Mouse (Mus musculus): ENCODE measurements at regions not wholly inside any gene's neighbourhood (a gene's known extent, or its start where the extent isn't known, plus 50 kb on each side); places are given as distances from the start of the nearest gene placed in this dataset.
"Not testable (repeated sequence)": the region's sequence is repeated elsewhere in the genome, so short reads cannot be mapped to it uniquely, and the experiment has no call there.

GRCm38 (mm10) chr17:13583475-13584233 lies 176.7 kb upstream of the Afdn start:
- H3K9me3 ChIP-seq = no peaks in the 10 kb centered on the region
- H3K27ac ChIP-seq = peak overlapping the region; percentile 54
- no peak overlapping the region for H3K4me2 ChIP-seq (replicated peaks)
- no peak overlapping the region for H3K9ac ChIP-seq (replicated peaks)
- no peaks in the 10 kb centered on the region for H3K36me3 ChIP-seq
- peaks cover 32% of the 10 kb centered on the region for H3K4me1 ChIP-seq (replicated peaks)
- no peak overlapping the region for H3K4me3 ChIP-seq (replicated peaks)
- peak; percentile 73 for ATAC-seq
- 48% methylated on average over 9 of the region's 9 CpGs for WGBS
- H3K27me3 ChIP-seq = no peaks in the 10 kb centered on the region

- H3K27me3 ChIP-seq = no peaks in the 10 kb centered on the region
Measured at GRCm38 (mm10) chr17:13584394-13584793, 175.9 kb upstream of the Afdn start.

GRCm38 (mm10) chr17:13590240-13590837 lies 170.0 kb upstream of the Afdn start:
- H3K4me1 ChIP-seq (replicated peaks); H3K4me3 ChIP-seq (replicated peaks); H3K9me3 ChIP-seq; H3K4me2 ChIP-seq (replicated peaks); H3K36me3 ChIP-seq; H3K9ac ChIP-seq (replicated peaks); H3K27ac ChIP-seq; ATAC-seq; H3K27me3 ChIP-seq: not testable (repeated sequence)
- WGBS = 76% methylated on average over 1 of the region's 1 CpGs

More at GRCm38 (mm10) chr17:13584394-13584793, 175.9 kb upstream of the Afdn start:
- Histone ChIP-seq H3K4me1 (replicated peaks) (peaks cover 32% of the 10 kb centered on the region), H3K36me3 (no peaks in the 10 kb centered on the region), H3K4me2 (replicated peaks) (no peak overlapping the region), H3K9me3 (no peaks in the 10 kb centered on the region), H3K4me3 (replicated peaks) (no peak overlapping the region), H3K9ac (replicated peaks) (no peak overlapping the region), H3K27ac (peak overlapping the region; percentile 54; the same call in 1 of the 2 replicates)
- 73% methylated on average over 4 of the region's 4 CpGs for WGBS
- ATAC-seq = no peak

Measured in midbrain, embryonic 13.5 days (tissue).